Mouse (Mus musculus) liver, adult (tissue): Measurements from ENCODE around the gene Cop1.

Experiments used
- GATA4 ChIP-seq: IDR thresholded peaks from 2 replicates; pipeline ENCODE4 v1.6.1; 2014; ENCODE audit warnings: mild to moderate bottlenecking, low read length; ENCODE audit not compliant: insufficient replicate concordance

Gene Cop1

GRCm38 (mm10) chr1:159371881-159372390 is 139.8 kb downstream of the Cop1 start:
- TF ChIP-seq GATA4, result no peak

GRCm38 (mm10) chr1:159382218-159382617 is 150.1 kb downstream of the Cop1 start:
- no peak for TF ChIP-seq GATA4

- no peak for TF ChIP-seq GATA4
Observed at GRCm38 (mm10) chr1:159382916-159383315, 150.8 kb downstream of the Cop1 start.

GRCm38 (mm10) chr1:159386458-159386857 is 154.3 kb downstream of the Cop1 start:
- TF ChIP-seq GATA4, result no peak

GRCm38 (mm10) chr1:159388565-159389024 is 156.5 kb downstream of the Cop1 start:
- no peak for TF ChIP-seq GATA4

GRCm38 (mm10) chr1:159390049-159390448 is 157.9 kb downstream of the Cop1 start:
- no peak for TF ChIP-seq GATA4

GRCm38 (mm10) chr1:159392667-159393066 is 160.5 kb downstream of the Cop1 start:
- no peak for TF ChIP-seq GATA4

- TF ChIP-seq GATA4, result no peak
Observed at GRCm38 (mm10) chr1:159393070-159393699, 161.1 kb downstream of the Cop1 start.

GRCm38 (mm10) chr1:159393931-159394330 is 161.8 kb downstream of the Cop1 start:
- TF ChIP-seq GATA4, result no peak

- TF ChIP-seq GATA4, result no peak
Observed at GRCm38 (mm10) chr1:159396515-159396914, 164.4 kb downstream of the Cop1 start.
